Mouse (Mus musculus): ENCODE measurements around the gene Slc51a. TPM values are rescaled to one million over a fixed set of nuclear protein-coding genes. Genes with fewer than 3 reads are reported as not detected.

Gene Slc51a
- polyA plus RNA-seq, 1 experiment: not detected

DNA sequence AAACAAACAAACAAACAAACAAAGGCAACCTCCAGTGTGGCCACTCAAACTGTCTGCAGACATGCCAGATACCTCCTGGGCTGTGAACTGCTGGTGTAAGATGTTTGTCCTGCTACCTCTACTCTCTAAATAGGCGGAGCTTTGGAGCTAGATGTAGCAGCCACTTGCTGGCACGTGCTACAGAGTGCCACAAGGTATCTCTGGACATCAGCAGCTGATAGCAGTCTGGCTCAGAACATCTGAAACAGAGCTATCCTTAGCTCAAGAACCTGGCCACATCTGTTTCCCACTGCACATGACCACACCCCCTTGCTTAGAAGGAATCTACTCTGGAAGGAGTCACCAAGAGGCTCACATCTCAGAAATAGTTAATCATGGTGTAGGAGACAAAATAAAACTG is 2.5 kb downstream of the Slc51a start:
- WGBS: 80% methylated on average over 2 of the region's 2 CpGs
- no peak for TF ChIP-seq POLR2A (IDR thresholded peaks at IDR 0.05; ENCODE audit: insufficient read depth, low read depth, low read length)
- TF ChIP-seq CTCF (IDR thresholded peaks at IDR 0.05; ENCODE audit: insufficient read depth, low read depth, low read length): no peak
- no peaks in the 10 kb centered on the region for H3K4me1 ChIP-seq (ENCODE audit: control insufficient read depth, insufficient read depth, low read length)

DNA sequence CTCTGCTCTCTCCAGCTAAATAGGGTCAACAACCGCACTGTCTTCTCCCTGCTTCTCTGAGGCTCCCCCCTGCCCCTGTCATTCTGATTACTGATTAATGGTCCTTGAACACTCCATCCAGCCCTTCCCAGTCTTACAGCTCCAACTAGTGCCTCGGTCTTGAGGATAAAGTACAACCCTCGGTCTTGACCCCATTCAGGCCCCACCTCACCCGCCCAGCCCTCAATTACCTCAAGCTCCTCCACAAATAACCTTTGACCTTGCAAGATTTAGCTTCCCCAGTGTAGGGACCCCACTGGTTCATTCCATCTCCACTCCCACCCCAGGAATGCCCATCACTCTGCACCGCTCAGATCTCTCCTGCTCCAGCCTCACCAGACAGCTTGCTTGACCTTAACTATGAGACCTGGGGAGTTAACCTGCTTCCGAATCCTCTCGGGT is 3.2 kb downstream of the Slc51a start:
- Histone ChIP-seq H3K27ac (ENCODE audit: insufficient read depth, low read depth, low read length) (no peak overlapping the region), H3K4me3 (ENCODE audit: insufficient read depth, low read depth, low read length) (no peak overlapping the region), H3K4me1 (ENCODE audit: control insufficient read depth, insufficient read depth, low read length) (no peaks in the 10 kb centered on the region)
- TF ChIP-seq CTCF (IDR thresholded peaks at IDR 0.05; ENCODE audit: insufficient read depth, low read depth, low read length) (no peak), POLR2A (IDR thresholded peaks at IDR 0.05; ENCODE audit: insufficient read depth, low read depth, low read length) (no peak)
- 73% methylated on average over 7 of the region's 7 CpGs for WGBS

More for the DNA sequence above, 2.5 kb downstream of the Slc51a start:
- no peak overlapping the region for H3K4me3 ChIP-seq (ENCODE audit: insufficient read depth, low read depth, low read length)
- no peak overlapping the region for H3K27ac ChIP-seq (ENCODE audit: insufficient read depth, low read depth, low read length)

DNA sequence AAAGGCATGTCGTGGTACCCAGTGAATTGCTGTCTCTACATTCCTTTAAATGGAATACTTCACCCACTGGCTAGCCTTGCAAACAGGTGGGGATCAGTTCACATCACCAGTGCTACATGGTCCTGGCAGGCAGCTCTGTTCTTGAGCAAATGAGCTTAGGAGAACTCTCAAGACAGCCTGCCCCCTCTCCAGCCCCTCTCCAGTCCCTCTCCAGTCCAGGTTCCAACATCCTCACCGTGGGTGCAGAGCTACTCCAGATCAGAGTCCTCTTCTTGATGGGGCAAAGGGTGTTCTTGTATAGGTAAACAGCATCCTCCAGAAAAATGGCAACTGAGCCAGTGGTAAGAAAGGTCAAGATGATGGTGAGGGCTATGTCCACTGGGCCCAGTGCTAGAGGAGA is 8.3 kb downstream of the Slc51a start:
- H3K27ac ChIP-seq (ENCODE audit: insufficient read depth, low read depth, low read length): no peak overlapping the region
- TF ChIP-seq CTCF (IDR thresholded peaks at IDR 0.05; ENCODE audit: insufficient read depth, low read depth, low read length) (no peak), POLR2A (IDR thresholded peaks at IDR 0.05; ENCODE audit: insufficient read depth, low read depth, low read length) (no peak)
- no peak overlapping the region for H3K4me3 ChIP-seq (ENCODE audit: insufficient read depth, low read depth, low read length)
- H3K4me1 ChIP-seq (ENCODE audit: control insufficient read depth, insufficient read depth, low read length): no peaks in the 10 kb centered on the region
- 74% methylated on average over 2 of the region's 2 CpGs for WGBS

DNA sequence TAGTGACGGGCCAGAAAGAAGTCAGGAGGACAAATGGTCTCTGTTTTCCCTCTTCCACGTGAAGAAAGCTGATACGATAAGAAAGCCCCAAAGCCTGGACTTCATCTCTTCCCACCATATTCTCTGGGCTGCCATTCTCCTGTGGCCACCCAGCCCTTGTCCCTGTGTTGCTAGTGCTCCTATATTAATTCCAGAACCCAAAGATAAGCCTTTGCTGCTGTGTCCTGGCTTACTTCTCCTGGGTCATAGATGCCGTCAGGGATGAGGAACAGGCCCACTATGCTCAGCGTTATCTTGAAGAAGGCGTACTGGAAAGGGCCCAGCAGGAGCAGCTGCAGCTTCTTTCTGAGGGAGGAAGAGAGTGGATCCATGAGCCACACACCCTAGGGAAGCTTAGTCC is 10.4 kb downstream of the Slc51a start:
- Histone ChIP-seq H3K4me1 (ENCODE audit: control insufficient read depth, insufficient read depth, low read length) (no peaks in the 10 kb centered on the region), H3K4me3 (ENCODE audit: insufficient read depth, low read depth, low read length) (no peak overlapping the region), H3K27ac (ENCODE audit: insufficient read depth, low read depth, low read length) (no peak overlapping the region)
- no peak for TF ChIP-seq CTCF (IDR thresholded peaks at IDR 0.05; ENCODE audit: insufficient read depth, low read depth, low read length)
- no peak for TF ChIP-seq POLR2A (IDR thresholded peaks at IDR 0.05; ENCODE audit: insufficient read depth, low read depth, low read length)
- WGBS: 85% methylated on average over 6 of the region's 6 CpGs

DNA sequence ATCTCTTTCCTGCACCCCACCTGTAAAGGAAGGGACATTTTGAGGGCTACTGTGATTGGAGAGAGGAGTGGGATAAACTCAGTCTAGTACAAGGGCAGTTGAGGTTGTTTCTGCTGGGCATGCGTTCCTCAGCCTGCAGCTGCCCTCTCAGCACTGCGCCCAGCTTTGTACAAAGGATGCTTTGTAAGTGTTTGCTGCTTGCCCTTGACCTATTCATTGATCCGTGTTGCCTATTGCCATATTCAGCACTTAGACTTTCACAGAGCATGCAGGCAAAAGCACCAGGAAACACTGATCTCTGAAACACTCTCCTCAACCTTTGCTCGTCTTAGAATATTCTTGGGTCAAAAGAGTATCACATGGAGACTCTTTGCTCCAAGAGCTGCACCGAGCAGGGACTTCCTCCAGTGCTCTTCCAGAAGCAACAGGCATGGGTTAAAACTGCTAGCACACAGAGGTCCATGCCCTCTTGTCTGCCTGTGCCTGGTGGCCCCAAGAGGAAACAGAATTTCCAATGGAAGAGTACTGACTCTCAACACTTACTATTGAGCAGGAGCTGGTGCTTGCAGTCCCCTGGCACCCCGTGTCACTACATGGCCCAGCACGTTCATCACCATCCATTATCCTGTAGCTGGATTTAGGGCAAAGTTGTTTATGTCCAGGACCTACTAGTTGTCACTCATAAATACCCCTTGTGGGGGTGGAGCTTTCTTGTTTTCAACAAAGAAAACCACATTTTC is 15.2 kb downstream of the Slc51a start:
- Histone ChIP-seq H3K27ac (ENCODE audit: insufficient read depth, low read depth, low read length) (0 out of 2 replicates have a peak overlapping the region, but pooled peaks have one; percentile 3), H3K4me3 (ENCODE audit: insufficient read depth, low read depth, low read length) (no peak overlapping the region), H3K4me1 (ENCODE audit: control insufficient read depth, insufficient read depth, low read length) (no peaks in the 10 kb centered on the region)
- TF ChIP-seq POLR2A (IDR thresholded peaks at IDR 0.05; ENCODE audit: insufficient read depth, low read depth, low read length) (no peak), CTCF (IDR thresholded peaks at IDR 0.05; ENCODE audit: insufficient read depth, low read depth, low read length) (no peak)
- WGBS: 67% methylated on average over 7 of the region's 7 CpGs

DNA sequence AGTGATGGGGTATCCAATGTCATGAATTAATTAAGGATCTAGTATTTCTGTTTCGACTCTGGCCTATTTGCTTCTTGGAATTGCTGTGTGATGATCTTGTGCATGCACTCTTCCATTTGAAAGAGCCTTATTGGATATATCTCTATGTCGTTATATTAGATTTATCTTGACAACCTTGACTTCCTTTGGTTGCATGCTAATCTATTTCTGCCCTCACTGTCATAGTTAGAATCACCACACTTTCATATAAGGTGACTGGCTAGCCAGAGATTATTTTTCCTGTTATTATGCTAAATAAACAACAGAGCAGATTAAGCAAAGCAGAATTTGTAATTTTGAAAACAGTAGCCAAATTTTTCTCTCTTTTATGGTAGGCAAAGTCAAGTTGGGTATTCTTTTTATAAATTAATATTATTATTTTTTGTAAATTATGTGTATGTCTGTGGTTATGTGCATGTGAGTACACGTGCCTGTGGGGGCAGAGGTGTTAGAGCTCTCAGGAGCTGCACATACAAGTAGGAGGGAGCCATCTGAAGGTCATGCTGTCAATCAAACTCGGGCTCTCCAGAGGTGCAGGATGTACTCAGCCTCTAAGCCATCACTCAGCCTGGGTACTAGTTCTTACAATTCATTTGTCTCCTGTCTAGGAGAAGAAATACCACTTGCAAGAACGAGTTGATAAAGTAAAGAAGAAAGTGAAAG is 18.1 kb downstream of the Slc51a start:
- 86% methylated on average over 5 of the region's 5 CpGs for WGBS

DNA sequence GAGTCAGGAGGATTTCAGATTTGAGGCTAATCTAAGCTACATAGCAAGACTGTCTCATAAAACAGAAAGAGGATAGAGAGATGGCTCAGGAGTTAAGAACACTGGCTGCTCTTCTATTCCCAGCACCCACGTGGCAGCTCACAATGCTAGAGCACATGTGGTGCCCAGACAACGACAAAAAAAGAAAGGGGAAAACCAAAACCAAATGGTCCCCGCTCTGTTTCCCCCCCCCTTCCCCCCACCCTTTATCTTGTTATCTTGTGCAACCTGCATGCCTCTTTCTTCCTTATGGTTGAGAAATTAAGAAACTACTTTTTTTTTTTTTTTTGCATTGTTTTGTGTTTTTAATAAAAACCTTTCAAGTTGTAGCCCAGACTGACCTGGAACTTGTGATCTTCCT is 19.2 kb downstream of the Slc51a start:
- WGBS: 67% methylated on average over 3 of the region's 3 CpGs
- Histone ChIP-seq H3K4me1 (ENCODE audit: control insufficient read depth, insufficient read depth, low read length) (no peaks in the 10 kb centered on the region), H3K27ac (ENCODE audit: insufficient read depth, low read depth, low read length) (no peak overlapping the region), H3K4me3 (ENCODE audit: insufficient read depth, low read depth, low read length) (no peak overlapping the region)
- TF ChIP-seq CTCF (IDR thresholded peaks at IDR 0.05; ENCODE audit: insufficient read depth, low read depth, low read length) (no peak), POLR2A (IDR thresholded peaks at IDR 0.05; ENCODE audit: insufficient read depth, low read depth, low read length) (no peak)

More for the DNA sequence above, 18.1 kb downstream of the Slc51a start:
- Histone ChIP-seq H3K27ac (ENCODE audit: insufficient read depth, low read depth, low read length) (no peak overlapping the region), H3K4me1 (ENCODE audit: control insufficient read depth, insufficient read depth, low read length) (no peaks in the 10 kb centered on the region), H3K4me3 (ENCODE audit: insufficient read depth, low read depth, low read length) (no peak overlapping the region)
- no peak for TF ChIP-seq POLR2A (IDR thresholded peaks at IDR 0.05; ENCODE audit: insufficient read depth, low read depth, low read length)
- TF ChIP-seq CTCF (IDR thresholded peaks at IDR 0.05; ENCODE audit: insufficient read depth, low read depth, low read length): no peak

DNA sequence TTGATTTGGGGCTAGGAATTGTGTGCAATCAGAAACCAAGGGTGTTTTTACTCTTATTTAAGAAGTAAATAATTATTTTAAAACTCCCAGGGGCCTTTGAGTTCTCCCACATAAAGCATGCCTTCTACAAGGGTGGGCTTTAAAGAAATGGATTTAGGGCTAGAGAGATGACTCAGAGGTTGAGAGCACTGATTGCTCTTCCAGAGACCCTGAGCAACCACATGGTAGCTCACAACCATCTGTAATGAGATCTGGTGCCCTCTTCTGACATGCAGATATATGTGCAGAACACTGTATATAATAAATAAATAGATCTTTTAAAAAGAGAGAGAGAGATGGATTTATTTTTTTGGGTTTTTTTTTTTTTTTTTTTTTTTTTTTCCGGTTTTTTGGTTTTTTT is 22.8 kb downstream of the Slc51a start:
- WGBS: 0% methylated on average over 1 of the region's 1 CpGs
- no peak overlapping the region for H3K4me3 ChIP-seq (ENCODE audit: insufficient read depth, low read depth, low read length)
- no peak overlapping the region for H3K27ac ChIP-seq (ENCODE audit: insufficient read depth, low read depth, low read length)
- no peaks in the 10 kb centered on the region for H3K4me1 ChIP-seq (ENCODE audit: control insufficient read depth, insufficient read depth, low read length)
- TF ChIP-seq CTCF (IDR thresholded peaks at IDR 0.05; ENCODE audit: insufficient read depth, low read depth, low read length): no peak
- TF ChIP-seq POLR2A (IDR thresholded peaks at IDR 0.05; ENCODE audit: insufficient read depth, low read depth, low read length): no peak

DNA sequence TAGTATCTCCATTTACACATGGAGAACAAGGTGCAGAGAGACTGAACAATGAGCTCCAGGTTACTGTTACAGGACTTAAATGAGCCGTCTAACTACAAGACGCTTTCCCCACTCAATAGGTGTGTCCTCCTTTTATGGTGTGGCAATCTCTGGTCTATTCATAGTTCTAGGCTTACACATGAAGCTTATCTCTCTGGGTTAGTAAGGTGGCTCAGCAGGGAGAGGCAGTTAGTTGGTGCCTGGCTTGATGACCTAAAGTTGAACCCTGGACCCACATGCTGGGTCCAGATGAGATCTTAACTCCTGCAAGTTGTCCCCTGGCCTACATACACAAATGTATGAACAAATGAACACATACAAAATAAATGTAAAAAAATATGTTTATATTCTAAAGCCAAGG is 24.3 kb downstream of the Slc51a start:
- no peak for TF ChIP-seq CTCF (IDR thresholded peaks at IDR 0.05; ENCODE audit: insufficient read depth, low read depth, low read length)
- TF ChIP-seq POLR2A (IDR thresholded peaks at IDR 0.05; ENCODE audit: insufficient read depth, low read depth, low read length): no peak
- no peaks in the 10 kb centered on the region for H3K4me1 ChIP-seq (ENCODE audit: control insufficient read depth, insufficient read depth, low read length)
- H3K27ac ChIP-seq (ENCODE audit: insufficient read depth, low read depth, low read length): no peak overlapping the region
- no peak overlapping the region for H3K4me3 ChIP-seq (ENCODE audit: insufficient read depth, low read depth, low read length)
- WGBS: 97% methylated on average over 2 of the region's 2 CpGs

Data from olfactory bulb, adult 2 months (tissue).